Mouse (Mus musculus): Measurements from ENCODE around the gene Tubb4a.
"Not testable (repeated sequence)": the region's sequence is repeated elsewhere in the genome, so short reads cannot be mapped to it uniquely, and the experiment has no call there.

The Tubb4a gene

GRCm38 (mm10) chr17:57058891-57059485 lies 28.6 kb downstream of the Tubb4a start, which contains the start of gene Crb3:
Gene Crb3, plus strand, starts transcription at chr17:57059105.
- DNase-seq (ENCODE audit: low spot score), result peak; percentile 28

GRCm38 (mm10) chr17:57056246-57056645 lies 31.3 kb downstream of the Tubb4a start:
- DNase-seq (ENCODE audit: low spot score), result no peak

- not testable (repeated sequence) for DNase-seq (ENCODE audit: low spot score)
Observed at GRCm38 (mm10) chr17:57051679-57052078, 35.9 kb downstream of the Tubb4a start.

- DNase-seq (ENCODE audit: low spot score), result no peak
Observed at GRCm38 (mm10) chr17:57048816-57049215, 38.8 kb downstream of the Tubb4a start.

- DNase-seq (ENCODE audit: low spot score), result no peak
Observed at GRCm38 (mm10) chr17:57047406-57047805, 40.2 kb downstream of the Tubb4a start.

- no peak for DNase-seq (ENCODE audit: low spot score)
Observed at GRCm38 (mm10) chr17:57041554-57041953, 46.0 kb downstream of the Tubb4a start, which contains the start of gene Slc25a41. Gene Slc25a41, minus strand, starts transcription at chr17:57041654.

GRCm38 (mm10) chr17:57038978-57039377 lies 48.6 kb downstream of the Tubb4a start:
- no peak for DNase-seq (ENCODE audit: low spot score)

- no peak for DNase-seq (ENCODE audit: low spot score)
Observed at GRCm38 (mm10) chr17:57032854-57033253, 54.7 kb downstream of the Tubb4a start.

- DNase-seq (ENCODE audit: low spot score), result peak; percentile 100
Observed at GRCm38 (mm10) chr17:57031661-57032420, 55.7 kb downstream of the Tubb4a start.

GRCm38 (mm10) chr17:57030931-57031660 lies 56.5 kb downstream of the Tubb4a start, which contains the start of gene Khsrp:
Gene Khsrp, minus strand, starts transcription at chr17:57031522.
- no peak for DNase-seq (ENCODE audit: low spot score)
